Mouse (Mus musculus) bone marrow, adult 2 months (tissue): ENCODE data around the gene Tbrg1.

Experiments used
- CTCF ChIP-seq: fragments of 200-500 bp; IDR thresholded peaks from 2 replicates; pipeline ENCODE4 v1.5.1; 2011; ENCODE audit warnings: low read length, control low read depth; ENCODE audit not compliant: control insufficient read depth, insufficient read depth
- POLR2A ChIP-seq: fragments of 200-500 bp; IDR thresholded peaks from 2 replicates; pipeline ENCODE4 v1.6.1; 2011; ENCODE audit warnings: low read depth, mild to moderate bottlenecking, control low read depth, low read length, borderline replicate concordance; ENCODE audit not compliant: control insufficient read depth

GRCm38 (mm10) chr9:37625129-37625528 lies 32.0 kb downstream of the Tbrg1 start:
- no peak for TF ChIP-seq POLR2A
- no peak for TF ChIP-seq CTCF
